Mouse (Mus musculus) CD4-positive naive resting alpha-beta T cell, adult 76 days (primary cell): ENCODE data around the gene Cspg5. TPM values are rescaled to one million over a fixed set of nuclear protein-coding genes. Genes with fewer than 3 reads are reported as not detected.

Source experiments
- total RNA-seq: library from RNA; stranded (reverse); gene quantifications from one replicate; pipeline ENCODE4 v1.2.4, GENCODE M21; 2023

Gene Cspg5
- 2.8 TPM for total RNA-seq

DNA sequence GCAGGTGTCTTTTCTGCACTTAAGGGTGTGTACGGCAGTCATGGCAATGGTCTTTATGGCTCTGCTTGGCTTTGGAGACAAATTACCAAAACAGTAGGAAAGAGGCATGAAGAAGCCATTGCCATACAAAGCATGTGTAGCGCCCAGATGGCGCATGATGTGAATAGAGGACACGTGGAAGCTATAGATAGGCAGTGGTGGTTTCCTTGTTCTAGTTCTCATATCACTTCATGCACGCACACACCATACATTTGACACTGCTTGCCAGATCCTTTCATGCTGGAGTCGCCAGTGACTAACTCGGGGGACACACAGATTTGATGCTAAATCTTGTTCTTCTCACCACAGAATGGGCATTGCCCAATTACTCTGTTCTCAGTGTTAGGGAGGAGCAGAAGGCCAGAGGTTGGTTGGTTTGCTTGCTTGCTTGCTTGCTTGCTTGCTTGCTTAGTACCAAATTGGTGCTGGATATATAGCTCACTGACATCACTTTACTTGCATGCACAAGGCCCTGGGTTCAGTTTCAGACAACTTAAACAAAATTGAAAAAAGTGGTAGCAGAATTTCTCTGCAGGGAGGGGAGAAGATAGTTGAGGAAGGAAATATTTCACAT lies at the start of gene Cspg5:
Gene Cspg5 (plus strand): TSS at position 563 of the 613 bp plus-strand sequence.

DNA sequence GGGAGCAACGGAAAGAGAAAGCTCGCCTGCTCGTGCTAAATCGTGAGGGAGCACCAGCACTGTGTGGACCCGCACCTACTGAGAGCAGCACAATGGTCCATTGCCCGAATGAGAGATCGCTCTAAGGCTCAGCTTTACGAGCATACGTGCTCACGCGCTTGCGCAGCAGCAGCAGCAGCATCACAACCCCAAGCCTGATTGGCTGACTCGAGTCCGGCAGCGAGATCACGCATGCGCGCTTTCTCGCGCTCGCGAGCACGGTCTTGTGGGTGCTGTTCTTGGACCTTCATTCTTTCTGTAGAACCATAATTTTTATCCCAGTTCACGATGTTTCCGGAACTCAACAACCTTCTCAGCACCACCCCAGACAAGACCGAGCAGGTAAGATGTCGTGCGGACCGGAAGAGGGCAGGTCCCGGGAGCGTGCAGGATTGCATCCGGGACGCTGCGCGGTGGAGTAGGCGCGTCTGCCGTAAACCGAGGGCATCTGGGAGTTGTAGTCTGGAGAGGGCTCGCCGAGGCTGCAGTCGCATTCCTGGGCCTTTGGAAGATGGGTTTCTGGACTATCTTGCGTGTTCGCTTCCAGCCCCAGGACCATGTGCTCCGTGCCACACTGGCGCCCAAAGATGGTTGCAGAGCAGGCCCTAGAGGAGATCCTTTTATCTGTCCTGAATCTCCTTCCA lies 61.5 kb downstream of the Cspg5 start, which contains the start of gene Elp6:
Gene Elp6 (plus strand): TSS at position 205 of the 683 bp plus-strand sequence.

Other genes starting within 250 kb of the Cspg5 start
- 50.9 TPM for gene Smarcc1, start 126.1 kb upstream of the Cspg5 start, total RNA-seq
- 120 TPM for gene Dhx30, start 126.0 kb upstream of the Cspg5 start, total RNA-seq
- 11.8 TPM for gene Elp6, start 61.4 kb downstream of the Cspg5 start, total RNA-seq
- gene Scap, start 89.5 kb downstream of the Cspg5 start, total RNA-seq, result 71.0 TPM
- gene Ptpn23, start 164.4 kb downstream of the Cspg5 start, total RNA-seq, result 85.1 TPM
- gene Ngp, start 176.0 kb downstream of the Cspg5 start, total RNA-seq, result 7.4 TPM
- 38.0 TPM for gene Klhl18, start 232.9 kb downstream of the Cspg5 start, total RNA-seq
- gene Kif9, start 233.2 kb downstream of the Cspg5 start, total RNA-seq, result 0.64 TPM